Mouse (Mus musculus): ENCODE results near the gene Macrod2. TPM values are rescaled to one million over a fixed set of nuclear protein-coding genes. Genes with fewer than 3 reads are reported as not detected.

Gene Macrod2
- polyA plus RNA-seq, 1 experiment from 2014 or later = 19.9 TPM

DNA sequence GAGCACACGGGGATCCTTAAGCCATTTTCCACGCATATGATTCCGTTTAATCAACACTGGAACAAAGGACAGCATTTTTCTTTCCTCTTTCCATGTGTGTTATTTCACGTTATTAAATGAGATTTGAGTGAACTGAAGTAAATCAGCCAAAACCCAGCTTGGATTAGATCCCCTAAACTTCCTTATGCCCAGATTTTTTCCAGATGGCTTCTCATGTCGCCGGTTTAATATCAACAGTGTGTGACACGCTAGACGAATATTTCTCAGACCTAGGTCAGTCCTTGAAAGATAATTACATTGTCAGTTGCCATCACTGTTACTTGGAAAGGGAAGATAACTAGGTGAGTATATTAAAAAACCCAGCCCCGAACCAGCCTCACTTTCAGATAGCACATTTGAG lies 1484.6 kb downstream of the Macrod2 start:
- H3K4me2 ChIP-seq = no peak overlapping the region
- H3K27ac ChIP-seq (ENCODE audit: low read depth, low read length) = no peak overlapping the region
- WGBS = 68% methylated on average over 9 of the region's 9 CpGs
- H3K9me3 ChIP-seq (ENCODE audit: control insufficient read depth, low read length) = no peaks in the 10 kb centered on the region
- no peak overlapping the region for H3K9ac ChIP-seq (ENCODE audit: low read depth, low read length)
- H3K36me3 ChIP-seq (ENCODE audit: control insufficient read depth, insufficient read depth, low read length) = no peaks in the 10 kb centered on the region
- H3K4me3 ChIP-seq (ENCODE audit: low read depth, low read length) = no peak overlapping the region
- DNase-seq (ENCODE audit: low spot score) = no peak
- H3K4me1 ChIP-seq (replicated peaks; ENCODE audit: control insufficient read depth, insufficient read depth, low read length) = no peaks in the 10 kb centered on the region
- H3K27me3 ChIP-seq (replicated peaks; ENCODE audit: control insufficient read depth, insufficient read depth, low read length) = no peaks in the 10 kb centered on the region
- no peak for ATAC-seq (replicated peaks; ENCODE audit: low FRiP score)

DNA sequence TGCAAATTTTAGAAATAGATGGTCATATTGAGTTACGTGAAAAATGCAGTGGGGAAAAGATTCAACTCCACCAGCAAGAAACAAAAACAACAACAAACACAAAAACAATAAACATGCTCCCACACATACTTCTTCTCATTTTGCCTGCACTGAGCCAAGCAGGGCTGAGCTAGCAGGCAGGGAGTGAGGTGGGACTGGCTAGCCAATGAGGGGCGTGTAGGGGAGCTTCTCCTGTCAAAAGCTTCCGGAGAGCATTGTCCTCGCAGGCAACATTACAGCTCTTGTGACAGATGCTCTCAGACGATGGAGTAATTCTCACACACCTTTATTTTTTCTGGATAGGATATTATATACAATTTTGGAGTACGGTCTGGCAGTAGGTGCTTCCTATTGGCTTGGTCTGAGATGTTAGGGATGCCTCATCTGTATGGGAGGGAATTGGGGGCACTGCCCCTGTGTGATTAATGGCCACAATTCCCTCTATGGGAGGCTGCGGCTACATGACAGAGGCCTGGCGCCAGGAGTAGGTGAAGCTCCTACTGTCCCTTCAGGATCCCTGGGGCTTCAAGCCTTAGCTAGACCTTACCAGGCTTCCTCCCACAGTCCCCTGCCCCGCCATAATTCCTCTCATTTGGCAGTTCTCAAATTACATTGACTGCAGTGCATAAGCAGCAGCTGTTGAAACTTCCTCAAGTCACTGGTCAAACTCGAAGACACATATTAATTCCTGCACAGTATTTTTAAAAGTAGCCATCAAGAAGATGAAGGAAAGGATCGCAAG lies 1491.8 kb downstream of the Macrod2 start:
- 69% methylated on average over 11 of the region's 11 CpGs for WGBS
- Histone ChIP-seq H3K9me3 (ENCODE audit: control insufficient read depth, low read length) (no peaks in the 10 kb centered on the region), H3K4me3 (ENCODE audit: low read depth, low read length) (no peak overlapping the region), H3K36me3 (ENCODE audit: control insufficient read depth, insufficient read depth, low read length) (no peaks in the 10 kb centered on the region), H3K27me3 (replicated peaks; ENCODE audit: control insufficient read depth, insufficient read depth, low read length) (no peaks in the 10 kb centered on the region), H3K27ac (ENCODE audit: low read depth, low read length) (no peak overlapping the region), H3K4me1 (replicated peaks; ENCODE audit: control insufficient read depth, insufficient read depth, low read length) (no peaks in the 10 kb centered on the region), H3K4me2 (no peak overlapping the region), H3K9ac (ENCODE audit: low read depth, low read length) (no peak overlapping the region)
- DNase-seq (ENCODE audit: low spot score) (no peak), ATAC-seq (replicated peaks; ENCODE audit: low FRiP score) (no peak)

DNA sequence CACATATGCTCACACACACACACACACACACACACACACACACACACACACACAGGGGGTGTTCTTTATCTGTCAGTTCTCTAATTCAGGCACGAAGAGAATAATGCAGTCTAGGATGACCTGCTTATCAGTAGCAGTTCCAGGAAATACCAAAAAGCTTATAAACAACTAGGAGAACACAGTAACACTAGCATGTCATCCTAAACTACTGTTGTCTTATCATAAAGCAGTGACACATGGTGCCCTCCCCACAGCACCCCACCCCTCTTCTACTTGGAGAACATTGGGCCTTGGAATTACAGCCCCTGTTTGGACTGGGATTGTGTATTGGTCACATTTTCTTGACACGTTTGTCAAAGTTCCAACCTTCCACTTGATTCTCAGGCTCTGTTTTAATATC lies 1494.4 kb downstream of the Macrod2 start:
- DNase-seq (ENCODE audit: low spot score) = no peak
- Histone ChIP-seq H3K4me1 (replicated peaks; ENCODE audit: control insufficient read depth, insufficient read depth, low read length) (no peaks in the 10 kb centered on the region), H3K36me3 (ENCODE audit: control insufficient read depth, insufficient read depth, low read length) (no peaks in the 10 kb centered on the region), H3K27ac (ENCODE audit: low read depth, low read length) (no peak overlapping the region), H3K9me3 (ENCODE audit: control insufficient read depth, low read length) (no peaks in the 10 kb centered on the region), H3K9ac (ENCODE audit: low read depth, low read length) (no peak overlapping the region), H3K4me3 (ENCODE audit: low read depth, low read length) (no peak overlapping the region), H3K27me3 (replicated peaks; ENCODE audit: control insufficient read depth, insufficient read depth, low read length) (no peaks in the 10 kb centered on the region), H3K4me2 (no peak overlapping the region)
- ATAC-seq (replicated peaks; ENCODE audit: low FRiP score) = no peak
- WGBS = 48% methylated on average over 2 of the region's 2 CpGs

DNA sequence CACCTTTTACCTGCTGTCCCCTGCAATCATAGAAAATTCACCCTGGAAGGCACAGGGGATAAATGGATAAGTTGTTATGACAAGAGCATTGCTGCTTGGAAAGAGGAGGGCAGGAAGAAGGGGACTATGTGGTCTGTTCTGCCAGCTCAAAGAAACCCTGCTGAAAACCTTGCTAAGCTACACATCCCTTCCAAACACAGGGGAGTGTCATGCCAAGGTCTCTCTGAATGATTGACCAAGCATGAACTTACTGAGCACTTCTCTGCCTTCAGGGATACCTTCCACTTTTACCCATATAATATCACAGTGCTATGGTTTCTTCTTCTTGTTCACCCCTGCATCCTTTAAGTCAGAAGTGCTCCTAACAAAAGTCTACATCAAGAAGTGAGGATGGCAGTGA lies 1502.8 kb downstream of the Macrod2 start:
- Histone ChIP-seq H3K4me2 (no peak overlapping the region), H3K4me3 (ENCODE audit: low read depth, low read length) (no peak overlapping the region), H3K9ac (ENCODE audit: low read depth, low read length) (no peak overlapping the region), H3K4me1 (replicated peaks; ENCODE audit: control insufficient read depth, insufficient read depth, low read length) (no peaks in the 10 kb centered on the region), H3K9me3 (ENCODE audit: control insufficient read depth, low read length) (no peaks in the 10 kb centered on the region), H3K27ac (ENCODE audit: low read depth, low read length) (no peak overlapping the region), H3K27me3 (replicated peaks; ENCODE audit: control insufficient read depth, insufficient read depth, low read length) (no peaks in the 10 kb centered on the region), H3K36me3 (ENCODE audit: control insufficient read depth, insufficient read depth, low read length) (no peaks in the 10 kb centered on the region)
- DNase-seq (ENCODE audit: low spot score) = no peak
- ATAC-seq (replicated peaks; ENCODE audit: low FRiP score) = no peak

DNA sequence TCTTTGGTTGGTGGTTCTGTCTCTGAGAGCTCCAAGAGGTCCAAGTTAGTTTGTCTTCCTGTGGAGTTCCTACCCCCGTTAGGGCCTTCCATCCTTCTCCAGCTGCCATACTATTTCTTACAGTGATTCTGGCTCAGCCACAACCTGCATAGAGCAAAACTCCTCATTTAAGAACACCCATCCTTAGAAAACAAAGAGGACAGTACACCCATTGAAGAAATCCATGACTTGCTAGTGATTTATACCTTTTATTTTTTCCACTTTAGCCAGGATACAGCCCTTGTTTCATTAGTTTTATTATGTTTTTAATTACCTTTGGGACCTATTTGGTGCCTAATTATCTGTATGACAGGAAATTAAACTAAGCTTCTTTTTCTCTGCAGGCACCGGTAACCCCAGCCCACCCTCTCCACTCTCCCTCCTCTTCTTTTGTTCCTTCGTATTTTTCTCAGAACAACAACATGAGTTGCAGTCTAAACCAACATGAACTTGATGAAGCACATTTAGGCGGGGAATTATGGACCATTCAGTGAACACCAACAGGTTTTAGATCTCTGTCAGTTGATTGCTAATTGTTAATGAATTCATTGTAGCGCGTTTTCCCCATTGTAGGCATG lies 1516.8 kb downstream of the Macrod2 start:
- 85% methylated on average over 6 of the region's 6 CpGs for WGBS
- DNase-seq (ENCODE audit: low spot score) = no peak

DNA sequence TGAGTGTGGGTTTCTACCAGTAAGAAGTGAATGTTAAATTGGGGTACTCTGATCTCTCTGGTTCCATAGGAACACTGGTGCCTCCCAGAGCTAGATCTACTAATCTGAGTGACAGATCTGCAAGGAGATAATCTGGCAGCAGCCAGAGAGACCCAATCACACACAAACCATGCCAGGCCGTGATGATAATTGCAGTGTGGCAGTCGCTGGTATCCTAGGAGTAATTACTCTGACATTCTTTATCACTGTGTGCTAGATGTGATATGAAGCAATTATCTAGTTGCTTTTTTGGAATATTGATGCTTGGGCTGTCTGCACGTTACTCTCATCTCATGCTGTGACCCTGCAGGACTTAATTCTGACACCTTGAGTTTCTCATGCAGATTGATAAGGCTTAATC lies 1518.4 kb downstream of the Macrod2 start:
- no peak overlapping the region for H3K4me2 ChIP-seq
- no peaks in the 10 kb centered on the region for H3K27me3 ChIP-seq (replicated peaks; ENCODE audit: control insufficient read depth, insufficient read depth, low read length)
- no peaks in the 10 kb centered on the region for H3K9me3 ChIP-seq (ENCODE audit: control insufficient read depth, low read length)
- no peaks in the 10 kb centered on the region for H3K4me1 ChIP-seq (replicated peaks; ENCODE audit: control insufficient read depth, insufficient read depth, low read length)
- H3K36me3 ChIP-seq (ENCODE audit: control insufficient read depth, insufficient read depth, low read length) = no peaks in the 10 kb centered on the region
- H3K9ac ChIP-seq (ENCODE audit: low read depth, low read length) = no peak overlapping the region
- ATAC-seq (replicated peaks; ENCODE audit: low FRiP score) = no peak
- 47% methylated on average over 3 of the region's 3 CpGs for WGBS
- DNase-seq (ENCODE audit: low spot score) = no peak
- no peak overlapping the region for H3K4me3 ChIP-seq (ENCODE audit: low read depth, low read length)
- no peak overlapping the region for H3K27ac ChIP-seq (ENCODE audit: low read depth, low read length)

More for the DNA sequence above, 1516.8 kb downstream of the Macrod2 start:
- no peak overlapping the region for H3K4me3 ChIP-seq (ENCODE audit: low read depth, low read length)
- no peaks in the 10 kb centered on the region for H3K36me3 ChIP-seq (ENCODE audit: control insufficient read depth, insufficient read depth, low read length)
- no peaks in the 10 kb centered on the region for H3K27me3 ChIP-seq (replicated peaks; ENCODE audit: control insufficient read depth, insufficient read depth, low read length)
- H3K27ac ChIP-seq (ENCODE audit: low read depth, low read length) = no peak overlapping the region
- no peak for ATAC-seq (replicated peaks; ENCODE audit: low FRiP score)
- H3K9ac ChIP-seq (ENCODE audit: low read depth, low read length) = no peak overlapping the region
- H3K9me3 ChIP-seq (ENCODE audit: control insufficient read depth, low read length) = no peaks in the 10 kb centered on the region
- no peaks in the 10 kb centered on the region for H3K4me1 ChIP-seq (replicated peaks; ENCODE audit: control insufficient read depth, insufficient read depth, low read length)
- H3K4me2 ChIP-seq = no peak overlapping the region

DNA sequence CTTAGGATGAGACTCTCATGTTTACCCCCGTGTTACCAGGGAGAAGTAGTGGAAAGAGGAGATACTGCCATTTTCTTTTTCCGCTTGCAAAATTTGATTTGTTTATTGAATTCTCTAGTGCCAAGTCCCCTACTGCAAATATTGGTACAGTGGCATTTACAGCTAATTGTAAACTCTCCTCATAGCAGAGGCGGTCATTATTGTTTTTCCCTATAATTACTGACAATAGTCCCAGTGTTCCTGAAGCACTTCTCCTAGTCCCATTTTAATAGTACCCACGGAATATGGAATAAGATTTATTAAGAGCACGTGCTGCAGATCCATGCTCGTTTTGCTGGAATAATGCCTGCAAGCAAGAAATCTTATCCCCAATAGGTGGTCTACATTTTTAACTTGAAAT lies 1518.8 kb downstream of the Macrod2 start:
- Histone ChIP-seq H3K4me3 (ENCODE audit: low read depth, low read length) (no peak overlapping the region), H3K9me3 (ENCODE audit: control insufficient read depth, low read length) (no peaks in the 10 kb centered on the region), H3K27me3 (replicated peaks; ENCODE audit: control insufficient read depth, insufficient read depth, low read length) (no peaks in the 10 kb centered on the region), H3K9ac (ENCODE audit: low read depth, low read length) (no peak overlapping the region), H3K36me3 (ENCODE audit: control insufficient read depth, insufficient read depth, low read length) (no peaks in the 10 kb centered on the region), H3K4me1 (replicated peaks; ENCODE audit: control insufficient read depth, insufficient read depth, low read length) (no peaks in the 10 kb centered on the region), H3K27ac (ENCODE audit: low read depth, low read length) (no peak overlapping the region), H3K4me2 (no peak overlapping the region)
- ATAC-seq (replicated peaks; ENCODE audit: low FRiP score) = no peak
- DNase-seq (ENCODE audit: low spot score) = no peak
- WGBS = 72% methylated on average over 6 of the region's 6 CpGs

DNA sequence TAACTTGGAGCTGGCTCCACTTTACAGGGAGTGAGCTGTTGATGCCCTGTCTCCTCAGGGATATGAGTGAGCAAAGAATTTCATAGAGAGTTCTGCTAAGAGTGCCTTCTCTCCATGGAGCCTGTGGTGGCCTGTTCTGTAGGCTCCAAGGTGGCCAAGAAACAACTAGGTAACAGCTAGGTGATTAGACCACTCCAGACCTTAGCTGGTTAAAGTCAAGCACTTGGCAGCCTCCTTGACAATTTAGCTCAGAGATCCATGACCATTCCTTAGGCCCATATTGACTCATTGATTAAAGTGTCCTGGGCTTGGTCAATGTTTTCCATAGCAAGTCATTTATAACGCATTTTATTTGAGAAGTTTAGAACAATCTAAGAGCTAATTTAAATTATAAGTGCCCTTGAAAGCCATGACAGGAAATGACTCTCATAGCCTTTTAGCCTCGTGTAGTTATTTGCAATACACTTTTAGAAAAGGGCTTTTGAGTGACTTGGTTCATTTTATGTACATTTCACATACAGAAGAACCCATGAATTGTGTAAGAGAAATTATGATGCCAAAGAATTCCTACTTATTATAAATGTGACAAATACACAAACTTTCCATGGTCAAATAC lies 1525.4 kb downstream of the Macrod2 start:
- DNase-seq (ENCODE audit: low spot score) = no peak
- Histone ChIP-seq H3K9me3 (ENCODE audit: control insufficient read depth, low read length) (no peaks in the 10 kb centered on the region), H3K9ac (ENCODE audit: low read depth, low read length) (no peak overlapping the region), H3K36me3 (ENCODE audit: control insufficient read depth, insufficient read depth, low read length) (no peaks in the 10 kb centered on the region), H3K4me3 (ENCODE audit: low read depth, low read length) (no peak overlapping the region), H3K4me1 (replicated peaks; ENCODE audit: control insufficient read depth, insufficient read depth, low read length) (no peaks in the 10 kb centered on the region), H3K27ac (ENCODE audit: low read depth, low read length) (no peak overlapping the region), H3K4me2 (no peak overlapping the region), H3K27me3 (replicated peaks; ENCODE audit: control insufficient read depth, insufficient read depth, low read length) (no peaks in the 10 kb centered on the region)
- WGBS = 71% methylated on average over 2 of the region's 2 CpGs
- no peak for ATAC-seq (replicated peaks; ENCODE audit: low FRiP score)

DNA sequence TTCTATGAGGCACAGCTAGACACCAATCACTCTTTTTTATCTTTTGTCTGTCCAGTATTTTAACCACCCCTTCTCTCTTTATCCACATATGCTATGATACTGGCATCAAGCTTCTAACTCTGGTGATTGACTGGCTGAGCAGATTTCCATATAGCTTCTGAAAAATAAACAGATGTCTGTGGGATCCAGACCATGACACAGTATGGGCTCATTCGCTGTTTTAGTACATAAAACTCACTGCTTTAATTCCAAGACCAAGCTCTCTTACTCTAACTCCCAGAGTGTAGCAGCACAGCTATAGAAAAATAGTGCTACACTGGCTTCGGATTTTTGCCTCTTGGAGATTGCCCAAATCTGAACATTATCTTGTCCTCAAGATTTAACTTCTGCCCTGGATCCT lies 1540.0 kb downstream of the Macrod2 start:
- ATAC-seq (replicated peaks; ENCODE audit: low FRiP score) (no peak), DNase-seq (ENCODE audit: low spot score) (no peak)
- H3K27me3 ChIP-seq (replicated peaks; ENCODE audit: control insufficient read depth, insufficient read depth, low read length) = no peaks in the 10 kb centered on the region
- no peaks in the 10 kb centered on the region for H3K4me1 ChIP-seq (replicated peaks; ENCODE audit: control insufficient read depth, insufficient read depth, low read length)
- 66% methylated on average over 2 of the region's 2 CpGs for WGBS
- no peaks in the 10 kb centered on the region for H3K36me3 ChIP-seq (ENCODE audit: control insufficient read depth, insufficient read depth, low read length)
- no peak overlapping the region for H3K4me2 ChIP-seq
- no peaks in the 10 kb centered on the region for H3K9me3 ChIP-seq (ENCODE audit: control insufficient read depth, low read length)
- H3K4me3 ChIP-seq (ENCODE audit: low read depth, low read length) = no peak overlapping the region
- no peak overlapping the region for H3K27ac ChIP-seq (ENCODE audit: low read depth, low read length)
- no peak overlapping the region for H3K9ac ChIP-seq (ENCODE audit: low read depth, low read length)
